Mouse (Mus musculus) gastrocnemius, postnatal 10 days (tissue): ENCODE data around the gene Fam229a. TPM values are rescaled to one million over a fixed set of nuclear protein-coding genes. Genes with fewer than 3 reads are reported as not detected.
A peak's percentile ranks its signal among the peaks of the same experiment; 100 is the strongest.
"Not testable (repeated sequence)": the region's sequence is repeated elsewhere in the genome, so short reads cannot be mapped to it uniquely, and the experiment has no call there.

Experiments
- DNase-seq: peaks from one replicate; pipeline ENCODE4 v3.0.0; 2021; ENCODE audit warnings: mixed read lengths
- long read RNA-seq, 2 experiments: library from polyadenylated mRNA; stranded (forward); transcript quantifications; one replicate each; pipeline ENCODE4 v2.0.0; 2021
- total RNA-seq, 2 experiments: library from RNA; stranded (reverse); gene quantifications; 2 replicates each; pipeline ENCODE4 v1.2.3; 2021

Gene Fam229a
- total RNA-seq, result not detected
- long read RNA-seq, experiment 1, result 0 reads
- long read RNA-seq, experiment 2, result 0 reads

- DNase-seq, result peak; percentile 27
Measured at GRCm38 (mm10) chr4:129490972-129491880, at the start of gene Fam229a, which contains the start of gene Tssk3. TSS of gene Fam229a (plus strand) at chr4:129491190. TSS of gene Tssk3 (minus strand) at chr4:129491022.

DNA sequence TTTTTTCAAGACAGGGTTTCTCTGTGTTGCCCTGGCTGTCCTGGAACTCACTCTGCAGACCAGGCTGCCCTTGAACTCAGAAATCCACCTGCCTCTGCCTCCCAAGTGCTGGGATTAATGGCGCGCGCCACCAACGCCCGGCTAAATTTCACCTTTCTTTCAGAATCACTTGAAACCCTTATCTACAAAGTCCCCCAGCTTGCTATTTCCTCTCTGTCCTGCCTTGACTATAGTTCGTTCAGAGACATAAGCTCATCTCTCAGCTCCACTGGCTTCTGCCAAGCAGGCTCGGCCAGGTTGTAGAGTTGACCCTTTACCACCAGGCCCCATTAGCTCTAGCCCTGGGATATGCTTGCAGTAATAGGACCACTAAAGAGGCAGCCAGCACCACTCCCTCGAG lies 43.6 kb upstream of the Fam229a start:
- DNase-seq, result no peak

DNA sequence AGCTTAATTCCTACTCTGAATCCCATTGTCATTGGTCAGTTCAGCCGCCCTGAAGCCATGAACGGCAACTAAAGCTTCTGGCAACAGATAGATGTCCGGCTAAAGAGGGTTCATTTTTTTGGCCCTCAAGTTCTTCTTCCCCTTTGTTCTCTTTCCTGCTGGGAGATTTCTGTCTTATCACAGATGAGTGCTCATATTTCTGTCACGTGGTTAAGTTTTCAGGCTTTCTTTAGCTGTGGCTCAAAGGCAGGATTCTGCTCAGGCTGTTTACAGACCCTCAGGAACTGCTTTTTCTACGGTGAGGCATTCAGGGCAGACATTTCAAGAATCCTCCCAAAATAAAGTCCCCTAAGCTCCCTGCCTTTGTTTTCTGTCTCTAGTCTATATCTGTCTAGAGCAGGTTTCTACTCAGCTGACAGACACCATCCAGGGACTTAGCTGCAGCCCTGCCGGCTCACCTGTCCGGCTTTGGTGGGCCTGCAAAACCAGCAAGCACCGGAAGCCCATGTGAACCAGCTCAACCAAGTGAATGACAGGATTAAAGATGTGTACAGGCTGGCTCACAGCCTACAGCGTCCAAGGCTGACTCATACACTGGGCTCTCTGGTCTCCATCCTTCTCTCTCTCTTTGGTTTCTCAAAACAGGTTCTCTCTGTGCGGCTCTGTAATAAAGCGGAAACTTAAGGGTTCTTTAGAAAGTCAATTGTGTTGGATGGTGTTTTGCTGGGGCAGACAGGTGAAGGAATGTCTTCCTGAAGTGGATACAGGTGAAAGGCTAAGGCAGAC lies 43.0 kb upstream of the Fam229a start:
- no peak for DNase-seq

- DNase-seq, result no peak
Measured at GRCm38 (mm10) chr4:129448713-129449112, 42.3 kb upstream of the Fam229a start.

DNA sequence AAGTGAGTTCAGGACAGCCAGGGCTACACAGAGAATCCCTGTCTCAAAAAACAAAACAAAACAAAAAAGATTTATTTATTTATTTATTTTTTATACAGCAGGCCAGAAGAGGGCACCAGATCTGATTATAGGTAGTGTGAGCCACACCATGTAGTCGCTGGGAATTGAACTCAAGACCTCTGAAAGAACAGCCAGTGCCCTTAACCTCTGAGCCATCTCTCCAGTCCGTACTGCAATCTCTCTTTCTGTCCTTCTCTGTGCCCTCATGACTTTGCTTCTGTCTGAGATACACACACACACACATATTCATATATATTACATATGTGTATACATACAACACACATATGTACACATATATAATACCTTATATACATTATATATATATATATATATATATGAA lies 40.1 kb upstream of the Fam229a start:
- no peak for DNase-seq

DNA sequence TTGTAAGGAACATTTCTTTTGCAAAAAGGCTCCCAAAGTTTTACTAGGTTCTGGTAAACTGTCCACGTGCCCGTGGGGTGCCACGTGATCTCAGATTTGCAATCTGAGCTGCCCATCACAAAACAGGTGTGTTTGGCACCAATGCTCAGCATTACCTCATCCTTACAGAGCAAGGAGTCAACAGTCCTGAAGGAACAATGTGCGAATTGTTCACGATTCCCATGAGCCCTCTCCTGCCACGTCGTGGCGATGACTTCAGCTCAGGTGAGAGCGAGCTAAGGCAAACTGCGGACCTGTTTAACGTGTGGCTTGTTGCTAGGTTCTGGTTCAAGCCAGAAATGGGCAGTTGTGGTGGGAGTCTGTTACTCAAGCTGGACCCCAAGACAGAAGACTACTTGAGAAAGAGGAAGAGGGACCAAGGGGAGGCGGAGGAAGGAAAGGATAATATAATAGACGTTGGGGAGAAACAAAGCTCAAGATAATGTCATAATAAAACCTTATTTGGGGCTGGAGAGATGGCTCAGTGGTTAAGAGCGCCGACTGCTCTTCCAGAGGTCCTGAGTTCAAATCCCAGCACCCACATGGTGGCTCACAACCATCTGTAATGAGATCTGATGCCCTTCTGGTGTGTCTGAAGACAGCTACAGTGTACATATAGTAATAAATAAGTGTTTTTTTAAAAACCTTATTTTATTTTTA lies 39.4 kb upstream of the Fam229a start:
- no peak for DNase-seq

DNA sequence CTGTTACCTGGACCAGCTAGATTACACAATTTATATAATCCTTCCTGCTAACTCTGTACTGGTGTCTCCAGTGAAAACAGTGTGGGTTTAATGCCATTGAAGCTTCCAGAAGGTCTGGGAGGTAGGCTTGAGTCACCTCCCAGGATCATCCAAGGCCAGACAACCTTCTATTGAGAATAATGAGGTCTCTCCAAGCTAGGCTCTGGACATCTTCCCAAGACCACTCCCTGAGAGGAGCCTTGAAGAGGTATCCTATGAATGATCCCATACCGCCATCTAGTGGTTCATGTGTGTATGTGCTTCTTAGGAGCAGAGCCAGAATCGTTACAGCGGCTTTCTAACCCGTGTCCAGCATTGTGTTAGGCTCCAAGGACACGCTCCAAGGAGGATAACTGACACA lies 35.7 kb upstream of the Fam229a start:
- peak; percentile 33 for DNase-seq

DNA sequence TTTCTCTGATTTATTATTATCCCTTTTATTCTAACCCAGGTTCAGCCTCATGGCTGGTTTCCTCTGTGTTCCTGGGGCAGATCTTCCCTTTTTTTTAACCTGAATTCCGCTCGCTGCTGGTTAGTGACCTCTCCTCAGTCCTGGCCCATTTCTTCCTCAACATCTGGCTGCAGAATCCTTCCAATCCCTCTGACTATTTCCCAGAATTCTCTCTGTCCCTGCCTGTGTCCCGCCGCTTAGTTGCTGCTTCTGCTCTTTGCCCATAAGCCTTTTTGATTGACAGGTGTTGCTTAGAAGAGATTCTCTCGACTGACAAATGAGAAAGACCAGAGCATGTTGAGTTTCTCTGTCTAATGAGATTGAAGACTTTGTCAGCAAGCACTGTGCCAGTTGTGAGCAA lies 34.9 kb upstream of the Fam229a start:
- no peak for DNase-seq

- not testable (repeated sequence) for DNase-seq
Measured at GRCm38 (mm10) chr4:129457311-129457710, 33.7 kb upstream of the Fam229a start.

DNA sequence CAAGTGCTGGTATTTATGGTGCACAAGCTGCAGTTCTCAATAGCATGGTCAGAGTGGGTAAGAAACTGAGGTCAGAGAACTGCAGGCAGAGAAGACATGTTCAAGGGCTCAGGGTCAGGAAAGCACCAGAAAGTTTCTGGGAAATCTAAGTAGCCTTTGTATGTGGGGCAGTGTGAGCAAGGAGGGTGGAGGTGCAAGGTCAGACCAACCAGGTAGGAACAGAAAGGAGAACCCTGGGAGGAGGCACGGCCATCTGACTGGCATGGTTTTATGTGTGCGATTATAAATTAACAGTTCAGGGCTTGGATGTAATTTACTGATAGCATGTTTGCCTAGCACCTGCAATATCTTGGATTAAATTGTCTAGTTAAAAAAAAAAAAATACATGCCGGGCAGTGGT lies 31.3 kb upstream of the Fam229a start:
- DNase-seq, result no peak

GRCm38 (mm10) chr4:129460827-129461182 lies 30.2 kb upstream of the Fam229a start:
- no peak for DNase-seq

DNA sequence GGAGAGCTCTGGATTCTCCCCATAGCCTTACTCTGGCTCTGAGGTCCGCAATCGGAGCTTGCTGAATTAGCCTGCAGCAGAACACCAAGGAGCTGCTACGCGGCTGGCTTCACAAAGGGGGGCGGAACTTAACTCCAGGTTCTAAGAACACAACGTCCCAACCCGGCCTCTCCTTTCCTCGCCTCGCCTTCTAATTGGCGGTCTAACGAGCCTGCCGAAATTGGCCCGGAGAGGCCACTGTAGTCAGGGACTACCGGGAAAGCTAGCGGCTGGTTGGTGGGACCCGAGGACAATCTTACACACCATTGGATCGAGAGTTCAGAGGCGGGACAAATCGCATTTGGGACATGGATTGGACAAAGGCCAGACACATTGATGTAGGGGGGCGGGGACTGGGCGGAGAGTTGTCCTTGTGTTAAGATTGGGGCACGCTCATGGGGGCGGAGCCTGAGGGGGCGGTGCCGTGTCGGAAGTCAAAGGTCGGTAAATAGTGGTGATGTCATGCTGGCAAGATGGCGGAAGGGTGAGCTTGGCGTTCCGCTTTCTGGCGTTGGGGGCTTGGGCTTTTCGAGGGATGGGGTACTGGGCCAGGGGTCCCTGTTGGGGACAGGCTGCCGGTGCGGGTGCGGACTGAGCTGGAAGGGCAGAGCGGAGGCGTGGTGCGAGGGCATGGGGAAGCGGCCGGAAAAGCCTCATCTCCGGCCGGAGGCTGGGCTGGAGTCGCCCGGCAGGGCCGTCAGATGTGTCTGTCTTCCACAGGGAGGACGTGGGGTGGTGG lies 29.6 kb upstream of the Fam229a start, which contains the start of gene Bsdc1:
Gene Bsdc1, plus strand, starts transcription at position 399 of the 778 bp plus-strand sequence.
- DNase-seq, result peak; percentile 99

GRCm38 (mm10) chr4:129462118-129462517 lies 28.9 kb upstream of the Fam229a start:
- DNase-seq, result no peak

DNA sequence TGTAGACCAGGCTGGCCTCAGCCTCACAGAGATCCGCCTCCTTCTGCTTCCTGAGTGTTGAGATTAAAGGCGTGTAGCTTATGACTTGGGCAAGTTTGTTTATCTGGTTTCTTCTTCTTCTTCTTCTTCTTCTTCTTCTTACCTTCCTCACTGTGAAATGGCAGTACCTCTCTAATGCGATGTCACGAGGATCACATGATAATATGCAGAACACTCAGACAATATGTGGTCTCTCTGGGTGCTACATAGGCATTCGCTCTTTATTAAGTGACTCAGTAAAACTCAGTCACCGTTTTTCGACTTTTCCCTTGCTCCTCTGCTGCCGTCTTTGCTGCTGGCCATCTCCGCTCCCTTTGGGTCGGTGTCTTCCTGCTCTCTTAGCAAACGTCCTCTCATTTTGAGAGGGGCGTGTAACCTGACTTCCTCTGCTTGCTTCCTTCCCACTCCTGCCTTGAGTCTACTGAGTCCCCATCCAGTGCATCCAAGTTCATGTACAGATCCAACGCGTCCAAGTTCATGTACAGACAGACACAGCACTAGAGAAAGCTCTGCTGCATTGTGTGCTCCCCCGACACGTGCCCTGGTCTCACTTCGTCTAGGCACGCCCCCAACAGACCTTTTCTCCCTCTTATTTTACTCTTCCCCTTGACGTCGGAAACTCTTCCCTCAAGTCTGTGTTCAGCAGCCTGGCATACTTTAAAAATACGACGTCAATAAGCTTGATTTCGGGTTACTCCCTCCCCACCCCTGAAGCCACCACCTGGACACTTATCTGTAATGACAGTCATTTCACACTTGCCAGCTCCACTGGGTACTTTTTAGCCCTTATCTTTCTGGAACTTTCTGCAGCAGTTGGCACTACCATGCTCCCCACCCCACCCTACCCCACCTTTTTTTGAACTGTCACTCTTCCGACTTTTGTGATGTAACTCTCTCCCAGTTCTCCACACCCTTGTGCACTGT lies 27.6 kb upstream of the Fam229a start:
- DNase-seq, result no peak

DNA sequence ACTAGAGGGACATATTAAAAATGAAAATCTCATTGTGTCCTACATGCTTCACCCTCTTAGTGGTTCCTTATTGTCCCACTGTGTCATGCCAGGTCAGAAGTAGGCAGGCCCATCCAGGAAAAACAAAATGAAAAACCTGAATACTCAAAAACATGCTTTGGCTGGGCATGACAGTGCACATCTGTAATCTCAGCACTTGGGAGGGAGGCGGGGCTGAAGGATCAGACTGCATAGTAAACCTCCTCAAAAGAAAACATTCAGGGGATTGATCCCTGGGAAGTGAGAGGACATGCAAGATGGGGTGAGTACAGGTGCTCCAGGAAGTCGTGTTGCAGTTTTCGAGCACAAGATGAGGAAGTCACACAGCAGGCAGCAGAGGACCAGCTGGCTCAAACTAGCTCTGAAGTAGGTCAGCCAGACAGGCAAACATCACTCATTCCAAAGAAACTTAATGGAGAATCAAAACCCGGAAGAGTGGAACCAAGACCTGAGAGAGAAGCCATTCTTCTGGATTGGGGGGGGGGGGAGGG lies 26.6 kb upstream of the Fam229a start:
- no peak for DNase-seq

GRCm38 (mm10) chr4:129476047-129476446 lies 14.9 kb upstream of the Fam229a start:
- no peak for DNase-seq

DNA sequence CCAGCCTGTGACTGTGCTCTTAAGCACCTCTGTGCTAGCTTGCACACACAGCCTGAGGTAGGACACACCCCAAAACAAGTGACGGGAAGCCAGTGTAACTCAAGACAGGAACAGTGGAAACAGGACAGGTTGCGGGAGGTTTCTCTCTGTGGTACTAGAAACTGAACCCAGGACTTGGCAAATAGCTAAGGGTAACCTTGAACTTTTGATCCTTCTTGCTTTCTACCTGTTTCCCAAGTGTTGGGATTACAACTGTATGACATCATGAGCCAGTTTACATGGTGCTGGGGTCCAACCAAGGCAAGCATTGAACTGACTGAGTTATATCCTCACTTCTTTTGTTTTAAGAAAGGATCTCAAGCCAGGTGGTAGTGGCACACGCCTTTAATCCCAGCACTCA lies 11.1 kb upstream of the Fam229a start:
- DNase-seq, result no peak

DNA sequence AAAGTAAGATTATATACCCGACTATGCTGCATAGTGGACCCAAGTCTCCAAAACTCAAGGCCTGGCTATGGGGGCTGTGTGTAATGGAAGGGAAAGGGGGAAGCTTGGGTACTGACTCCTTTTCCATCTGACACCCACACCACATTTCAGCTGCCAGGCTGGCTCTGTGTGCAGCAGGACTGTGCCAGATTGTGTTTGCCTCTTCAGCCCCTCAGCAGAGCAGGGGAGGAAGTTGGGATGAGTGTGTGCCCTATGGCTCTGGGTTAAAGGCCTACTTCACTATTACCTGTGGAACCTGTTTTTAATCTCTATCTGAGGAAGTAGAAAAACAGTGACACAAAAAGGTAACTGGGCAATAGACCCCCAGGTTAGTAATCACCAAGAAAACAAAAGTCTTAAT lies 9.9 kb upstream of the Fam229a start:
- DNase-seq, result no peak

DNA sequence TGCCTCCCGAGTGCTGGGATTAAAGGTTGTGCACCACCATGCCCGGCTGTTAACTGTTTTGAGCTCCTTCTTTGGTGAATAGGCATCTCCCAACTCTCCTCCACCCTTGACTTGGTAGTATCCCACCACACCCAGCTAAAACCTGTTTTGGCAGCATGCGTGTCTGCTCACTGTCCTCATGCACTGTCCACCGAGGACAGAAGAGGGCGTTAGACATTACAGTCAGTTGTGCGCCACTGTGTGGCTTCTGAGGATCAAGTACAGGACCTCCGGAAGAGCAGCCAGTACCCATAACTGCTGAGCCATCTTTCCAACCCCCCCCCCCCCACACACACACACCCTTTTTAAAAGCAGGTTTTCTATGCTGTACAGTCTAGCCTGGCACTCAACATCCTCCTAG lies 3.7 kb downstream of the Fam229a start:
- DNase-seq, result no peak
